Mouse (Mus musculus): Measurements from ENCODE around the gene Tmem37. TPM values are rescaled to one million over a fixed set of nuclear protein-coding genes. Genes with fewer than 3 reads are reported as not detected.
"Not testable (repeated sequence)": the region's sequence is repeated elsewhere in the genome, so short reads cannot be mapped to it uniquely, and the experiment has no call there.

The Tmem37 gene
- total RNA-seq, 2 experiments from 2014 or later, result 9.3 to 12.8 TPM

- no peak for TF ChIP-seq CTCF (IDR thresholded peaks at IDR 0.05)
- no peak overlapping the region for H3K4me3 ChIP-seq
- DNase-seq, result no peak
- H3K27ac ChIP-seq, result no peak overlapping the region
- intact Hi-C loops (cut with DNase I), result loop anchor here (10.0 kb wide), 1 partner anchor 278 kb away; the partner anchor contains the start of gene Ptpn4
These were observed 38.6 kb upstream of the Tmem37 start for GRCm38 (mm10) chr1:120112251-120113187.

GRCm38 (mm10) chr1:120111766-120112165, 37.9 kb upstream of the Tmem37 start:
- Histone ChIP-seq H3K4me3 (no peak overlapping the region), H3K27ac (no peak overlapping the region)
- intact Hi-C loops (cut with DNase I), result loop anchor here (10.0 kb wide), 1 partner anchor 277 kb away; the partner anchor contains the start of gene Ptpn4
- TF ChIP-seq CTCF (IDR thresholded peaks at IDR 0.05), result no peak
- no peak for DNase-seq

DNA sequence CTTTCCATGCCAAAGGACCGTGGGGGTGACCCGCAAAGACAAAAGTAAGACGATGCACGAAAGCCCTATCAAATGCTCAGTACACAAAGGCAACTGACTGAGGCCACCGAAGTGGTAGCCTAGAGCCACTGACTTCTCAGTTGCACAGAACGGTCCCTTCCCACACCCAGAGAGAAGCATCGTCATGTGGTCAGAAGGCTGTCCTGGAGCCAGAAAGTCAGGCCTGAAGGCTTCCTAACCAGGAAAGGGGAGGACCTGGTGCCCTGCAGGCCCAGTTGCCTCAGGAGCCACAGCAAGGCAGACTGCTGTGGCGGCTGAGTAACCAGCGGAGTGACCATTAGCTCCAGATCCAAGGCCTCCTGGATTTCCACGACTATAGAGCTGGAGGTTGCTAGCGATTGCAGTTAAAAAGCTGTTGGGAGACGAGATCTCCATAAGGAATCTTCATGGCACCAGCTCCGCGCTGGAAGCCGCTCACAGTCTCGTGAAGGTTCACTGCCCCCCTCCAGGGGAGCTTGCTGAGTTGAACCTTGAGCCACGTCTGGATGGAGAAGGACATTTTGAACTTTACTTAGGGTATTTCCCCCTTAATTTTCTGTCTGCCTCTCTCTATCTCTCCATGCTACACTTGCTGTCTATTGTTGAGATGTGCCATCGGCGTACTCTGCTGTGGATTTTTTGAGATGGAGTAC, 36.0 kb upstream of the Tmem37 start:
- no peak for TF ChIP-seq CTCF (IDR thresholded peaks at IDR 0.05)
- Histone ChIP-seq H3K27ac (no peak overlapping the region), H3K4me3 (no peak overlapping the region)
- no peak for DNase-seq
- intact Hi-C loops (cut with DNase I), result loop anchor here (10.0 kb wide), 1 partner anchor 275 kb away; the partner anchor contains the start of gene Ptpn4

DNA sequence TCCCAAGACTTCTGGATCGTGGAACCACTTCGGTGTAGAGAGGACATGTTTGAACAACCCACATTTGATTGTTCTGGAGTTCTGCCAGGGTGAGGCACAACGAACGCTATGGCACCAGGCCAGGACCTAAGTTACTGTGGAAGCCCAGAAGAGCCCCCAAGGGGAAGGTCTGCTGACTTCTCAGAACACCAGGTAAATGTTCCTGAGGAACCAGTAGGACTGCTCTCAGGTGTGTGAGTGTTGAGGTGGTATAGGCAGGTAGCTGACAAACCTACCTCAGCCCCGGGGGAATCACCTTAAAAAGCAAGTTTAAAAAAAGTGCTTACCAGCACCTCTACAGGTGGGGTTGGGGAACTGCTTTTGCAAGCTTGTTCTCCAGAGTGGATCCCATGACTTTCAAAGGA, 31.7 kb upstream of the Tmem37 start:
- Histone ChIP-seq H3K27ac (no peak overlapping the region), H3K4me3 (no peak overlapping the region)
- intact Hi-C loops (cut with DNase I), result no loop called here
- DNase-seq, result no peak
- TF ChIP-seq CTCF (IDR thresholded peaks at IDR 0.05), result no peak

DNA sequence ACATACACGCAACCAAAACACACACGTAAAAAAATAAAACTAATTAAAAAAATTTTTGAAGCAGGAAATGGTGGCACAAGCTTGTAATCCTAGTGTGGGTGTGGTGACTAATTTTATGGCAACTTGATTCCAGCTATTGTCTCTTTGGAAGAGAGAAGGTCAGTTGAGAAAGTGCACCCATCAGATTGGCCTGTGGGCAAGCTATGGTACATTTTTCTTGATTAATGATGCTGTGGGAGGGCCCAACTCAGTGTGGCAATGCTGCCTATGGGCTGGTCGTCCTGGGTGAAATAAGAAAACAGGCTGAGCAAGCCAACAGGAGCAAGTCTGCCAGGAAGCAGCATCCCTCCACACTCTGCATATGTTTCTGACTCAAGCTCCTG, 27.3 kb upstream of the Tmem37 start:
- no peak overlapping the region for H3K4me3 ChIP-seq
- TF ChIP-seq CTCF (IDR thresholded peaks at IDR 0.05), result no peak
- intact Hi-C loops (cut with DNase I), result no loop called here
- no peak for DNase-seq
- no peak overlapping the region for H3K27ac ChIP-seq

DNA sequence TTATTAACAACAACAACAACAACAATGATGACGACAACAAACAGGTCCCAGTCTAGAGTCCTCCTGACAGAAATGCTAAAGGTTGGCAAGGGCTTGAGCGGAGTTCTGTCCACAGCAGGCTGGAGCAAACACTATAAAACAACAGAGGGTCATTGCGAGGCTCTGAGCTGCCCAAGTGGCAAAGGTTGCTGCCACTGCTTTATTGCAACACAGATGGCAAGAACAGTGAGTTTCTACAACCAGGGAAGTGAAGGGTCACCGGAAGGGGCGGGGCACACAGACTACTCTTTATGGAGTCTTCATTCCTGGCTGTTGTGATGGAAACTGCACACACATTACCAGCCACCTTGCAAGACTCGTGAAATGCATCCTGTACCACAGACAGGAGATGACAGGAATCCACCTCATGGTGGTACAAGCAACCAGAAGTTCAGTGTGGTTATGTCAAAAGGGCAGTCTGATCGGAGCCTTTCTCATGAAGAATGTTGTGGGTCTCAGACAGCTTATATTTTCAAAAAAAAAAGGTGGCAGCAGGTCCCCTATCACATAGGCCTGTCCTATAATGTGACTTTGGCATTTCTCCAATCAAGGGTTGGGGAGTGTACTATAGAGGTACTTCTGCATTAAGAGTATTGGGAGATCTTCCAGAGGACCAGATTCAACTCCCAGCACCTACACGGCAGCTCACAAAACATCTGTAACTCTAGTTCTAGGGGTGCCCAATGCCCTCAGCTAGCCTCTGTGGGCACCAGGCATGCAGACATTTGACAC, 26.8 kb upstream of the Tmem37 start:
- intact Hi-C loops (cut with DNase I), result no loop called here

DNA sequence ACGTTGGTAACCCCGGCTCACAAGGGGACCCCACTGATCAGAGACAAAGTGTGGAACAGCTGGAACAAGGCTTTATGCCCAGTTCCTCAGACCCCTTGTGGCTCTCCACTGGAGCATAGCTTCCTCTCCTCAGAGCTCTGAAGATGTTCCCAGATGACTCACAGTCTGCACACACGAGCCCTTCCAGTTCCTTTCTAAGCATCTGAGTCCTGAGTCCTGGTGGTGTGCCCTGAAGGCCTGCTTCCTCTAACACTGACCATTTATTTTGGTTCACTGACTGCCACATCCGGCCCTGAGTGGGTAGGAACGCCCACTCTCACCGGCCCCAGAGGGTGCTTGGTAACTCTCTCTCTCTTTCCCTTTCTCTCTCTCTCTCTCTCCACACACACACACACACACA, 25.6 kb upstream of the Tmem37 start:
- DNase-seq, result no peak
- H3K4me3 ChIP-seq, result no peak overlapping the region
- TF ChIP-seq CTCF (IDR thresholded peaks at IDR 0.05), result no peak
- no peak overlapping the region for H3K27ac ChIP-seq
- intact Hi-C loops (cut with DNase I), result loop anchor here (2.0 to 10.0 kb wide), 2 partner anchors 57 to 165 kb away; no protein-coding TSS in a partner anchor

More for the DNA sequence above, 26.8 kb upstream of the Tmem37 start:
- no peak for TF ChIP-seq CTCF (IDR thresholded peaks at IDR 0.05)
- Histone ChIP-seq H3K4me3 (no peak overlapping the region), H3K27ac (no peak overlapping the region)
- DNase-seq, result no peak

DNA sequence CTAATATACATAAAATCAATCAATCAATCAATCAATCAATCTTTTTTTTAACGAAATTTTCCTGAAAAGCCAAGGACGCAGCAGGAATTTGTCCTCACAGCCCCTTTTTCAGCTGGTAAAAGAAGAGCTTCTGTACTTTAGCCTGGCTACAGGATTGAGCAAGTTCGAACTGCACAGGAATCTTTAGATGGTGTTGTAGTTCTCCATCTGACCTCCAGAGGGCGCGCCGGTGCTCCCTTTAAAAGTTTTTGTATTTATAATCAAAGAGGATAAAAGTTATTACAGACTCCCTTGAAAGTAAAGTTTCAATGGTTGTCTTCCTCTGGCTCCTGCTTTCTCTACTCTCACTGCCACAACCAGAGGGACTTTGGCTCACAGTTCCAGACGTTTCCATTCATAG, 24.5 kb upstream of the Tmem37 start:
- Histone ChIP-seq H3K27ac (no peak overlapping the region), H3K4me3 (no peak overlapping the region)
- peak; percentile 61 for DNase-seq
- intact Hi-C loops (cut with DNase I), result loop anchor here (2.0 to 10.0 kb wide), 2 partner anchors 58 to 164 kb away; no protein-coding TSS in a partner anchor
- TF ChIP-seq CTCF (IDR thresholded peaks at IDR 0.05), result peak; percentile 93

DNA sequence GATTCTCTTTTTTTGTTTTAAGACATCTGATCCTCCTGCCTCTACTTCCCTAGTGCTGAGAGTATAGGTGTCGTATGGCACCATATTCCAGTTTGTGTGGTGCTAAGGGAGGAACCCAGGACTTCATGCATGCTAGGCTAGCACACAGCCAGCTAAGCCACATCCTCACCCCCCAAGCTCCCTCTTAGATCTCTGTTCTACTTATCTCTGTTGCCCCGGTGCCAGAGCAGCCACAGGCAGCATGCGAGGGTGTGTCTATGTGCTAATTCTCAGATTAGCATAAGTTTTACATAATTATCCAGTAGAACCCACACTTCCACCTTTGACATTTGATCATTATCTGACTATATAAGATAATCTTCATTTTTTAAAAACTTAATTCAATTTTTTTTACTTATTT, 21.0 kb upstream of the Tmem37 start:
- DNase-seq, result no peak
- Histone ChIP-seq H3K27ac (no peak overlapping the region), H3K4me3 (no peak overlapping the region)
- intact Hi-C loops (cut with DNase I), result loop anchor here (10.0 kb wide), 1 partner anchor 160 kb away; no protein-coding TSS in a partner anchor
- TF ChIP-seq CTCF (IDR thresholded peaks at IDR 0.05), result no peak

GRCm38 (mm10) chr1:120093482-120094134, 19.7 kb upstream of the Tmem37 start:
- TF ChIP-seq CTCF (IDR thresholded peaks at IDR 0.05), result peak; percentile 77
- not testable (repeated sequence) for H3K4me3 ChIP-seq, H3K27ac ChIP-seq
- peak; percentile 90 for DNase-seq
- intact Hi-C loops (cut with DNase I), result loop anchor here (1.0 to 10.0 kb wide), 2 partner anchors 60 to 159 kb away; no protein-coding TSS in a partner anchor

- intact Hi-C loops (cut with DNase I), result loop anchor here (10.0 kb wide), 1 partner anchor 156 kb away; no protein-coding TSS in a partner anchor
- peak overlapping the region; percentile 56 for H3K27ac ChIP-seq
- DNase-seq, result peak; percentile 61
- no peak overlapping the region for H3K4me3 ChIP-seq
- TF ChIP-seq CTCF (IDR thresholded peaks at IDR 0.05), result no peak
These were observed 17.2 kb upstream of the Tmem37 start for GRCm38 (mm10) chr1:120090880-120091570.
